Mouse (Mus musculus) MEL (cell line): ENCODE data around the gene Ppp1r3g.
A peak's percentile ranks its signal among the peaks of the same experiment; 100 is the strongest.

Experiments
- CTCF ChIP-seq, 3 experiments: IDR thresholded peaks in 2 of 3; conservative IDR thresholded peaks in 1 of 3; 2 replicates each; pipeline ENCODE4 v1.5.1; 2011 to 2012; ENCODE audit warnings: low read length in 3 of 3, low read depth in 2 of 3, mild to moderate bottlenecking in 2 of 3, improper control_type of control experiment in 1 of 3, inconsistent platforms in 1 of 3, mixed read lengths in 1 of 3, moderate library complexity in 1 of 3; ENCODE audit not compliant: control insufficient read depth in 1 of 3, insufficient read depth in 1 of 3, poor library complexity in 1 of 3, severe bottlenecking in 1 of 3
- ETS1 ChIP-seq: IDR thresholded peaks from 2 replicates; pipeline ENCODE4 v1.6.1; 2012; ENCODE audit warnings: low read depth, mild to moderate bottlenecking, inconsistent platforms, low read length, improper control_type of control experiment, moderate library complexity
- MAX ChIP-seq: IDR thresholded peaks from 2 replicates; pipeline ENCODE4 v1.6.1; 2011; ENCODE audit warnings: low read length, improper control_type of control experiment
- MEF2A ChIP-seq: IDR thresholded peaks from 2 replicates; pipeline ENCODE4 v1.6.1; 2014; ENCODE audit warnings: low read depth, mild to moderate bottlenecking, inconsistent platforms, low read length, improper control_type of control experiment; ENCODE audit not compliant: poor library complexity, insufficient replicate concordance, severe bottlenecking; ENCODE audit errors: extremely low read depth
- POLR2A ChIP-seq, 2 experiments: IDR thresholded peaks; 2 replicates each; pipeline ENCODE4 v1.6.1; 2011 to 2012; ENCODE audit warnings: low read length in 2 of 2, mild to moderate bottlenecking in 2 of 2, control low read depth in 1 of 2, improper control_type of control experiment in 1 of 2, low read depth in 1 of 2, moderate library complexity in 1 of 2; ENCODE audit not compliant: control insufficient read depth in 1 of 2, insufficient read depth in 1 of 2, poor library complexity in 1 of 2
- RCOR1 ChIP-seq: IDR thresholded peaks from 2 replicates; pipeline ENCODE4 v1.6.1; 2012; ENCODE audit warnings: low read depth, mild to moderate bottlenecking, inconsistent platforms, low read length, improper control_type of control experiment
- TAL1 ChIP-seq: IDR thresholded peaks from 2 replicates; pipeline ENCODE4 v1.6.1; 2012; ENCODE audit warnings: mild to moderate bottlenecking, inconsistent platforms, low read length, moderate library complexity, mixed read lengths
- USF1 ChIP-seq: IDR thresholded peaks from 2 replicates; pipeline ENCODE4 v1.6.1; 2014; ENCODE audit warnings: low read depth, mild to moderate bottlenecking, inconsistent platforms, low read length, improper control_type of control experiment, moderate library complexity

DNA sequence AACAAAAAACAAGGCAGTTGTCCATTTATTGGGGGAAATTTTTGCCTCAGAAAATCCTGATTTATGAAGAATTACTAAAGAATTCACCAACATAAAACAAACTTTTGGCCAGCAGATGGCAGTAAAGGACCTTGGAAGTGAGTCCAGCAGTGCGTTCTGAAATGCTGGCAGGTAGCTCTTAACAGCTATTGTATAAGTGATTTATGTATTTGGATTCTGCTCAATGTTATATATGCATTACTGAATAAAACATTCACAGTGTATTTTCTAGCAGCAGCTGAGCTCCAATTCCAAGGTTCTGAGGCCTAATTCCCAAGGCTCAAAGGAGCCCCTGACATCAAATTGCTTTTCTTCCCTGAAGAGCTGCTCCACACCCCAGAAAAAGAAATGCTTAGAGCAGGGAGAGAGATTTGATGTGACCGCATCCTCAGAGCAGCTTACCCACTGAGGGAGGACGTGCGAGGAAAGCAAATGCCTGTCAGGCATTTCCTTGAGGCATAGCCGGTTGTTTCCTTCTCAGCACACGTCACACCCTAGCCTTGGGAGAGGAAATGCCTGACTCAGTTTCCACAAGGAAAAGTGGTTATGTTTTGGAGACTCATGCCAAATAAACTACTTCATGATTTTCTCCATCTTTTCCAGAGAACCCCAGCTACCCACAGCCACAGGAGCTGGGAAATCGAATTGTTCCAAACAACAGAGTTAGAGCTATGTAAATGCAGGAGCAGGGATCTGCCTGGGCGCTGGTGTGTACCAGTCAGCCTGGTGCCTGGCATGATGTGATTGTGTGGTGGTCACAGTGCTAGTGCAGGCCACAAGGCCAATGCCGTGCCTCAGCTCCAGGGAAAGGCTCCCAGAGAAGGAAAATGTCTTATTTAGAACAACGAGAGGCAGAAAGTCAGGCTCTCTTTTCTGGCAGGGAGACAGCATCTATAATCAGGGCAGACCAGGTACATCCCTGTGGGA is 61.0 kb downstream of the Ppp1r3g start:
- no peak for TF ChIP-seq RCOR1
- peak; percentile 47 to 82 (median 64); a peak in 5 of 6 replicates for TF ChIP-seq CTCF (IDR thresholded peaks at IDR 0.05 in 2 of 3, conservative IDR thresholded peaks at IDR 0.05 in 1 of 3; ENCODE audit: control insufficient read depth in 1 of 3, insufficient read depth in 1 of 3, low read depth in 2 of 3, low read length in 3 of 3, poor library complexity in 1 of 3, severe bottlenecking in 1 of 3)
- no peak for TF ChIP-seq MEF2A
- TF ChIP-seq POLR2A (IDR thresholded peaks at IDR 0.05; ENCODE audit: control insufficient read depth in 1 of 2, insufficient read depth in 1 of 2, low read depth in 1 of 2, low read length in 2 of 2, poor library complexity in 1 of 2) = no peak
- TF ChIP-seq ETS1 = no peak
- TF ChIP-seq MAX = no peak
- no peak for TF ChIP-seq TAL1
- TF ChIP-seq USF1 = no peak
